Mouse (Mus musculus): ENCODE data around the gene Pdk2.

GRCm38 (mm10) chr11:95037306-95037705, 3.8 kb downstream of the Pdk2 start:
- no peak for TF ChIP-seq CTCF (IDR thresholded peaks at IDR 0.05; ENCODE audit: low read depth)
- TF ChIP-seq EP300 (IDR thresholded peaks at IDR 0.05; ENCODE audit: low read depth): no peak

Measured in heart, postnatal 0 days (tissue).